Mouse (Mus musculus): ENCODE measurements at regions not wholly inside any gene's neighbourhood (a gene's known extent, or its start where the extent isn't known, plus 50 kb on each side); places are given as distances from the start of the nearest gene placed in this dataset.

DNA sequence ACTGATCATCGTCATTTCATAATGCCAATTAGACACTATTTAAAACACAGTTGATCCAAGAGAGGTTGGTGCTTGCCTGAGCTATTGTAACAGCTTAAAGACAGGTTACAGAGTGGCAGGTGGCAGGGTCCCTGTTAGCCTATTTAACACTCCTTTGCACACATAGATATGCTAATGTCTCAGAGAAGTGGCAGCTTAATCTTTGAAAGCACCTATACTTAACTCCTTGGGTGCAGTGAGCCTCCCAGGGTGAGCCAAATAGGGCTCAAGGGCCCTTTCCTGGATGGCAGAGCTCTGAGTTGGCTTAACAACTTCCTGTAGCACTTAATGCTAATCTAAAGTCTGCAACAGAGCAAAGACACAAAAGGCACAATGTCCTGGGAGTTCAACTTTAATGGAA, 1105.5 kb downstream of the Cntnap5b start:
- no peak for DNase-seq (ENCODE audit: low spot score in 2 of 2)

DNA sequence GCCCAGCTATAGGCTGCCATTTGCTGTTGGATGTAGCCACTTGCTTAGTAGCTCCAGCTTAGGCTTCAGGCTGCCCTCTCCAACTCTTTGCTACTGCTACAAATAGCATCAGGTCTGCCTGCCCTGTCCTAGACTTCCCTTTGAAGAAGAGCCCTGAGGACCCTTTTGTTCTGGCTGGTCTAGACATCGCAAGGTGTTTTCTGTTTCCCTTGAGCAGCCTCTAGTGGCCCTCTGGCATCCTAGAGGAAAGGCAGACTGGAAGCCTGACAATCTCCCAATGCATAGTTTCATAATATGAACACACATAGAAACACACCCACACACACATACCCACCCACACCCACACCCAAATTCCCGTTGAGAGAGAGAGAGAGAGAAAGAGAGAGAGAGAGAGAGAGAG, 1114.8 kb downstream of the Cntnap5b start:
- DNase-seq (ENCODE audit: low spot score in 2 of 2) = peak in 1 of 2 experiments; percentile 17

DNA sequence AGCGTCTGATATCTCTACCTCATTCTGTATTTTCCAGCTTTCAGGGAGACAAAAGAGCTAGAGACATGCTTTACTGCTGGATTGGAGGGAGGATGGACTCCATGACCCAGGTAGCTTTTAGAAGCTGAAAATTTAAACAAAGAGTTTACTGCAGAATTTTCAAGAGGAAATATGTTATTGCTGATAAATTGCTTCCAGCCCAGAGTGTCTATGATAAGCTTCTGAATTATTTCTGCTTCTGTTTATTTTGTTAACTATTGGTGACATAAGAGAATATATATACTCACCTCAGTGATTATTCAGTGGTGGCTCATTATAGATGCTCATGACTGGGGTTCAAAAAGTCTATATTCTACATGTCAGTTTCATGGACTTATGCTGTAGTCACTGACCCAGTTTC, 1115.8 kb downstream of the Cntnap5b start:
- DNase-seq (ENCODE audit: low spot score in 2 of 2) = no peak

DNA sequence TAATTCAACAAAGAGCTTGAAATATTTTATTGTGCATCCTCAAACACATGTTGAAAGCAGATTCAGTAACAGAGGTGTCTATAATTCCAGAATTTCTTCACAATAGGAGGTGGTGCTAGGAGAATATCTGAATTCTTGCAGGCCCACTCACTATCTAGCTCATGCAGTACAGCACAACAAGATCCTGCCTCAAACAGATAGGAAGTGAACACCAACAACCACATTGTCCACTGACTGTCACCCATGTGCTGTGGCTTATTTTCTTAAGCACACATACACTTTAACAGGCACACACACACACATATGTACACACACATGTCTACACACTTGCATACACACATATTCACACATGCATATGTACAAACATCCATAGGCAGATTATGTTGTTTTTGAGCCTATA, 1150.3 kb downstream of the Cntnap5b start:
- DNase-seq (ENCODE audit: low spot score in 2 of 2) = no peak

DNA sequence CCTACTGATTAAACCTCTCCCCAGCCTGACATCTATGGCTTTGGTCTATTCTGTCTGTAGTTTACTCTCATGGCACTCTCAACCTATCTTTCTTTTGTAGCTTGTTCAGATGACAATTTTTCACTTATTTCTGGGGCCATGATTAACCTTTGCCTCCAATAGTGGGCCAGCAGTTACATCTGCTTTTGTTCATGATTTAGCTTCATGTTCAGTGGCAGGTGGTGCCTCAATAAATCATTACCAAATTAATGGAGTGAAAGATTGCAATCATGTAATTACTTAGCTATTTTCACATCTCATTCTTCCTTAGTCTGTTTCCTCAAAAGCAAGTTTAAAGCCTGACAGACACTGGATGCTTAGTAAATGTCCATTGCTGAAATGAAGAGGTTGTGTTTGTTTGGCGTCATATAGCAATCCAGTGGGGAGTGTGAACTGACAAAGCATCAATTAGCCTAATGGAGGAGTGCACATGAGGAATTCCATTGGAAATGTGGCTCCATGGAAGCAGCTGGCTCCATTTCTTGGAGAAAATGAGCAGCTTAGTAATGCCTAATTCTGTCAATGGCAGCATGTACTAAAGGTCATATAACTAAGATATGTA, 1155.7 kb downstream of the Cntnap5b start:
- no peak for DNase-seq (ENCODE audit: low spot score in 2 of 2)

DNA sequence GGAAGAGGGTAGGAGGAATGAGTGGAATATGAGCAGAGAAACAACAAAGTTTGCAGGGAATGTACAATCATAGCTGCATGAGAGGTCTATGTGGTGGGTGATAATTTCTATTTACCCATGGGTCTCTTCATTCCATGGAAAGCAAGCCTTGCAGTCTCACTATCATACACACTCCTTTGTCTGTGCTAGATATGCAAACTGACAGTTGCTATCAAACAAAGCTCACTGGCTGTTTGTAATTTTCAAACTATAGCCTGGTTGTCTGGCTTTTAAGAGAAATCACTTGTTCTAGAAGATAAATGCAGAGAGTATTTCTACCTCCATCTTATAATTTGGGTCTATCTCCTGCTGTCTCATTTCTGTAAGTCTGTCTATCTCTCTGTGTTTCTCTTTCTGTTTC, 1194.7 kb downstream of the Cntnap5b start:
- DNase-seq (ENCODE audit: low spot score in 2 of 2) = no peak

DNA sequence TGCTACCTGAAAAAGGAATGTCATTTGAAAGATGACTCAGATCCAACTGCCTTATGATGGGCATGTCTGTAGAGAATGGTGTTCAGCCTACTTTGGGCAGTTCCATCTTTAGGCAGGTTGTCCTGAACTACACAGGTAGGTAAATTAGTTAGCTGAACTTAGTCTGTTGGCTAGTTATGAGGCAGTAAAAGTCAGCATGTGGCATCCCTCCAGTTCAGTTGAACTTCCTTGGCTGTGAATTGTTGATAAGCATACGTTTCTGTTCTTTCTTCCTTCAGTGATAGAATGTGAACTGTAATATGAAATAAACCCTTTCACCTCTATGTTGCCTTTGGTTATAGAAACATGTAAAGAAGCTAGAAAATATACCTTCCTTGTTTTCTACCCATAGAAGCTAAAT, 1198.8 kb downstream of the Cntnap5b start:
- DNase-seq (ENCODE audit: low spot score in 2 of 2) = no peak

DNA sequence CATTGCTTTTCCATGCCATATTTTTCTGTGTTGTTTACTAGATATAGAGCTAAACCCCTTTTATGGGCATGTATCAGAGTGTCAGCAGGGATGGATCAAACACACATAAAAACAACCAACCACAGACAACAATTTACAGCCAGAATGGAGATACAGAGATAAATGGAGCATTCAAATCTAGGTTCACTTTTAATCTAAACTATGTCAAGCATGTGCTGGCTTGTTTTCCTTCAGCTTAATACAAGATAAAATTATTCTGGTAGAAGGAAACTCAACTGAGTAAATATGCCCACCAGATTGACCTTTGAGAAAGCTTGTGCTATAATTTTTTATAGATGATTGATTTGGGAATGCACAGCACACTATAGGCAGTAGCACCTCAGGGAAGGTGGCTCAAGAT, 1199.7 kb downstream of the Cntnap5b start:
- no peak for DNase-seq (ENCODE audit: low spot score in 2 of 2)

DNA sequence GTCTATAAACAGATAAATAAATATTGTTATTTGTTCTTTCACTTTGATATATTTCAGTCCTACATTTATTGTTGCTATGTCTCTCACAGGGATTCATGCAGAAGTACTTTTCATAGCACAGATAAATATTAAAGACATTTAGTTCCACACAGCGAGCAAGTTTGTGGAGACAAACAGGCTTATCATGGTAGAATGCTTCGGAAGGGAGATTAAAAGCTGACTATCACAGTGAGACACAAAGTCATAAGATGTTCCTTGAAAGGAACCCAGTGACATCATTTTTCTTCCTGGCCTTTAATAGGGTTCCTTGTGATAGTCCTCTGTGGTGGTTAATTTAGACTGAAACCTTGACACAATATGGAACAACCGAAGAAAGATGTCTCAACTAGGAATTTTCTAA, 1201.1 kb downstream of the Cntnap5b start:
- DNase-seq (ENCODE audit: low spot score in 2 of 2) = no peak

All from right cerebral cortex, postnatal 10 days (tissue).